Mouse (Mus musculus) liver, embryonic 14.5 days (tissue): ENCODE data around the gene Elob. TPM values are rescaled to one million over a fixed set of nuclear protein-coding genes. Genes with fewer than 3 reads are reported as not detected.

Experiments
- ATAC-seq: fragments of 200-750 bp; cut with Nextera tagmentation; 2 replicates; pipeline ENCODE4 v1.8.0; 2017; ENCODE audit warnings: moderate number of reproducible peaks, mild to moderate bottlenecking, moderate library complexity; ENCODE audit not compliant: insufficient read depth
- DNase-seq, 3 experiments: peaks; one replicate each; pipeline ENCODE4 v3.0.0-alpha.2; 2012 to 2013; ENCODE audit warnings: low read depth in 3 of 3, low spot score in 3 of 3
- H3K27ac ChIP-seq: fragments of 300-500 bp; sonication (generic); 2 replicates; pipeline ENCODE4 v1.5.1; 2014; ENCODE audit warnings: moderate library complexity, mild to moderate bottlenecking, control low read depth, inconsistent platforms
- H3K27me3 ChIP-seq: fragments of 300-500 bp; sonication (generic); 2 replicates; pipeline ENCODE4 v1.6.1; 2014; ENCODE audit warnings: mild to moderate bottlenecking, low read length, moderate library complexity; ENCODE audit not compliant: control insufficient read depth, insufficient read depth
- H3K36me3 ChIP-seq: fragments of 300-500 bp; sonication (generic); replicated peaks from 2 replicates; pipeline ENCODE4 v1.6.1; 2014; ENCODE audit warnings: low read depth; ENCODE audit not compliant: control insufficient read depth, insufficient read depth
- H3K4me1 ChIP-seq, 2 experiments: fragments of 200-500 bp in 1 of 2; fragments of 300-500 bp in 1 of 2; sonication (generic) in 1 of 2; replicated peaks; 2 replicates each; pipeline ENCODE4 v1.6.1; 2012 to 2014; ENCODE audit warnings: antibody characterized with exemption in 1 of 2, inconsistent platforms in 1 of 2, low read length in 1 of 2; ENCODE audit not compliant: control insufficient read depth in 2 of 2, insufficient read depth in 2 of 2
- H3K4me2 ChIP-seq: fragments of 300-500 bp; sonication (generic); 2 replicates; pipeline ENCODE4 v1.6.1; 2014; ENCODE audit warnings: low read depth, mild to moderate bottlenecking, control low read depth, moderate library complexity
- H3K4me3 ChIP-seq, 2 experiments: fragments of 200-500 bp in 1 of 2; fragments of 300-500 bp in 1 of 2; sonication (generic) in 1 of 2; 2 replicates each; pipeline ENCODE4 v1.5.1; 2012 to 2014; ENCODE audit warnings: low read depth in 2 of 2, low read length in 2 of 2, mild to moderate bottlenecking in 2 of 2, control low read depth in 1 of 2, inconsistent platforms in 1 of 2, moderate library complexity in 1 of 2; ENCODE audit not compliant: insufficient read depth in 1 of 2
- H3K9ac ChIP-seq: fragments of 300-500 bp; sonication (generic); replicated peaks from 2 replicates; pipeline ENCODE4 v1.6.1; 2014; ENCODE audit warnings: mild to moderate bottlenecking, control low read depth, moderate library complexity
- H3K9me3 ChIP-seq: fragments of 300-500 bp; sonication (generic); 2 replicates; pipeline ENCODE4 v1.6.1; 2016; ENCODE audit warnings: low read length, mixed read lengths; ENCODE audit not compliant: control insufficient read depth
- CTCF ChIP-seq: IDR thresholded peaks from 2 replicates; pipeline ENCODE4 v1.5.1; 2016; ENCODE audit warnings: antibody characterized with exemption, low read depth, control low read depth
- EP300 ChIP-seq: IDR thresholded peaks from 2 replicates; pipeline ENCODE4 v1.6.1; 2016; ENCODE audit warnings: antibody characterized with exemption, low read depth
- WGBS: fragments of 180-500 bp; shearing (Covaris S2); extraction: QIAGEN DNeasy Blood & Tissue Kit; methylation state at CpG from one replicate; pipeline ENCODE4 v1.1.7; 2014; ENCODE audit not compliant: insufficient replicate concordance; 5-methylcytosine and 5-hydroxymethylcytosine counted together
- polyA plus RNA-seq, 2 experiments: library from polyadenylated mRNA; depleted of rRNA in 1 of 2; stranded (reverse) in 1 of 2; unstranded in 1 of 2; fragments of >200 nt; fragmentation: Nextera tagmentation in 1 of 2; extraction: Ambion mirVana in 1 of 2; gene quantifications; 2 replicates each; pipeline versions ENCODE4 v1.2.1 to v1.2.3; 2012 to 2014

The Elob gene
- polyA plus RNA-seq, 2 experiments, result 284 to 544 TPM

DNA sequence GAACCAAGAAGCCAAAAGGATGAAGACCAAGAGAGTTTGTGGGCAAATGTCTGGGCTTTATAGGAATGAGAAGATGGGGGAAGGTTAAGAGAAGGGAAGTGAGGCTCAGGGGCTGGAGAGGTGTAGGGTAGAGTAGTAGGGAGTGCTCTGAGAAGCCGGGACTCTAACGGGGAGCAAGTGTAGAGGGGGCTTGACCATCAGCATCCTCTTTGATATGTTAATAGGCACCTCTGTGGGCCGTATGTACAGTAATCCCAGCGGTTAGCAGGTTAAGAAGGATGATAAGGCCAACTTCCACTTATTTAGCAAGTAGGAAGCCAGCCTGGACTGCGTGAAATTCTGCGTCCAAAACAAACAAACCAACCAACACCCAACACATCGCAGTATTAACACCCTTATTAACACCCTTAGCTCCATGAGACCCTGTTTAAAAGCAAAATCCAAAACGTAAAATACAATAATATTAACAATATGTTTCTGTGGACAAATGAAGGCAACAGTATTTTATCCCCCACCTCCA is 39.1 kb downstream of the Elob start:
- Histone ChIP-seq H3K4me3 (peak overlapping the region; percentile 56 to 61; a peak in 3 of 4 replicates), H3K4me2 (peak overlapping the region; percentile 74), H3K4me1 (peaks cover 12 to 21% of the 10 kb centered on the region in 2 experiments), H3K36me3 (no peaks in the 10 kb centered on the region), H3K9me3 (no peaks in the 10 kb centered on the region), H3K27me3 (no peaks in the 10 kb centered on the region), H3K27ac (no peak overlapping the region), H3K9ac (peak overlapping the region; percentile 76)
- peak; percentile 43; the same call in 1 of the 2 replicates for ATAC-seq
- DNase-seq, result no peak
- WGBS, result 12% methylated on average over 8 of the region's 8 CpGs
- TF ChIP-seq CTCF, result no peak

DNA sequence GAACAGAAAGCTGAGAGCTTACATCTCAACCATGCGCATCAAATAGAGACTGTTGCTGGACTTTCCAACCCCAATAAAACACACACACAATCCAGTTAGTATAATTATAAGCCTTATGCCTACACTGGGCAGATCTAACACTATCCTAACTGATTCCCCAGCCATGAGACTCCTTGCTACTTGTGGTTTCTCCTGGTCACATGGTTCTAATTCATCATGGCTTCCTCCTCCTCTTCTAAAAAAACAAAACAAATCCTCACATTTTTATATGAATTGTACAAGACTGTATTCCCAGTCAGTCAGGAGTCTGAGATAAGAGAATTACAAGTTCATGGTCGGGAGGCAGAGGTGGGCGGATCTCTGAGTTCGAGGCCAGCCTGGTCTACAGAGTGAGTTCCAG is 40.0 kb downstream of the Elob start:
- Histone ChIP-seq H3K9ac (no peak overlapping the region), H3K36me3 (no peaks in the 10 kb centered on the region), H3K4me2 (no peak overlapping the region), H3K4me1 (peaks cover 12 to 21% of the 10 kb centered on the region in 2 experiments), H3K27me3 (no peaks in the 10 kb centered on the region), H3K27ac (no peak overlapping the region), H3K4me3 (no peak overlapping the region), H3K9me3 (no peaks in the 10 kb centered on the region)
- DNase-seq (no peak), ATAC-seq (no peak)
- TF ChIP-seq EP300 (no peak), CTCF (no peak)
- 52% methylated on average over 4 of the region's 4 CpGs for WGBS

DNA sequence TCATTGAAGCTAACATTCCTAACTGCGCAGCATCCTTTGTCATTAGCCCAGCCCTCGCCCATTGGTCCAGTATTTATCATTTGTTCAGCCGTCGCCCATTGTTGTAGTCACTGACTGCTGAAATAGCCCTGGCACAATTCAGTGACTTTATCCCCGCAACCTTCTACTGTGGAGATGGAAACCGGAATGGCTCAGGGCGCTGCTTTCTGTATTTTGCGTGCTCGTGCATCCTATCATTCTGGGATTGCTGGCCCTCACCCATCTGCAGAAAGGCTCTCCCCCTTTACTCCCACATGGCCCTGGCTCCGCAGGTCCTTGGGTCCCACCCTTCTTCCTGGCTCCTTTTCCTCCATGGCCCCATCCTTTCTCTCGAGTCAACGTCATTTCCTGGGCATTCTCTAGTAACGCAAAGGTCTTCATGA is 42.4 kb downstream of the Elob start:
- Histone ChIP-seq H3K9me3 (no peaks in the 10 kb centered on the region), H3K27me3 (no peaks in the 10 kb centered on the region), H3K4me1 (peaks cover 12 to 21% of the 10 kb centered on the region in 2 experiments), H3K9ac (no peak overlapping the region), H3K4me3 (peak overlapping the region in 1 of 2 experiments; percentile 59; a peak in 2 of 4 replicates), H3K36me3 (no peaks in the 10 kb centered on the region), H3K4me2 (peak overlapping the region; percentile 90), H3K27ac (no peak overlapping the region)
- DNase-seq, result no peak
- ATAC-seq, result no peak
- TF ChIP-seq EP300 (no peak), CTCF (no peak; the same call in 1 of the 2 replicates)
- WGBS, result 38% methylated on average over 13 of the region's 13 CpGs

DNA sequence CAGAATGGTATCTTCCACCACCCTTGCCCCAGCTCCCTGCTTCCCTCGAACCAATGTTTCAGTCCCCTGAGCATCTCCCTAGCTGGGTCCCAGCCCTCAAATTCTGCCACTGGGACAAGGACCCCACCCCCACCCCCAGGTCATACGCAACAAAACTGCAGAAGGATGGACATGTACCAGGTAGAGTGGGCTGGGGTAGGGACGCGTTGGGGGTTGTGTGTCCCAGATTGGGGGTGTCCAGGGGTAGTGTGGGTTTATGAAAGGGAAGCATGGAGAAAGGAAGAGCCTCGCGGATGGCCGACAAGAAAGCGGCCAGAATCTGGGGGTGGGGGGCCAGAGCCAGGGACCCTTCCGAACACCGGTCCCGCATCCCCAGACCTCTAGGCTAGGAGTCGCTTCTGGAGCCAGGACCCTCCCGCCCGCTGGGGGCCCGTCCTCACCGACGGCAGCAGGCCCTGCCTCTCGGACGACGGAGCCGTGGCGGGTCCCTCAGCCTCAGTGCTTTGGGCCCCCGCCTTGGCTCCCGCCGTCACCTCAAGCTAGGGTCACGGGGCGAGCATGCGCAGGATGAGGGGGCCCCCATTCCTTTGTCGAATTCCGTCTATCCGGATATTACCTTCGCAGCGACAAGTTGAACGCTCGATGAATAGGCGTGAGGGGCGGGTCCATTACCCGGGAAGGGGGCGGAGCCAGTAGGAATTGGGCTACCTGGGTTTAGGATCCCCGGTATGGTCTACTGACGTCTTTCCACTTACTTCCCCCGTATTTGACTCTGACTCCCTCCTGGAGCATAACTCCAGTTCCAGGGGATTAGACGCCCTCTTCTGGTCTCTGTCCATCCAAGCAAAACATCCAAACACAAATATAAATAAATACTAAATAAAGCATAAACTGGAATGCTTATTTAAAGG is 43.1 kb downstream of the Elob start, which contains the start of gene Flywch2:
Flywch2 (minus strand) TSS at position 521 of the 911 bp plus-strand sequence.
- peak within 1 kb of the TSS; percentile 49 for H3K9ac ChIP-seq
- peaks cover 7 to 19% of the 10 kb centered on the region in 2 experiments for H3K4me1 ChIP-seq
- H3K27ac ChIP-seq, result no peak within 1 kb of the TSS
- WGBS, result 7% methylated on average over 42 of the region's 43 CpGs
- peak within 1 kb of the TSS; percentile 90 for H3K4me2 ChIP-seq
- H3K27me3 ChIP-seq, result no peaks in the 10 kb centered on the region
- no peaks in the 10 kb centered on the region for H3K36me3 ChIP-seq
- ATAC-seq (peak; percentile 61), DNase-seq (peak; percentile 51 to 60 (median 58))
- no peak for TF ChIP-seq EP300
- no peak; the same call in 1 of the 2 replicates for TF ChIP-seq CTCF
- peak within 1 kb of the TSS; percentile 54 to 59 for H3K4me3 ChIP-seq
- no peaks in the 10 kb centered on the region for H3K9me3 ChIP-seq

DNA sequence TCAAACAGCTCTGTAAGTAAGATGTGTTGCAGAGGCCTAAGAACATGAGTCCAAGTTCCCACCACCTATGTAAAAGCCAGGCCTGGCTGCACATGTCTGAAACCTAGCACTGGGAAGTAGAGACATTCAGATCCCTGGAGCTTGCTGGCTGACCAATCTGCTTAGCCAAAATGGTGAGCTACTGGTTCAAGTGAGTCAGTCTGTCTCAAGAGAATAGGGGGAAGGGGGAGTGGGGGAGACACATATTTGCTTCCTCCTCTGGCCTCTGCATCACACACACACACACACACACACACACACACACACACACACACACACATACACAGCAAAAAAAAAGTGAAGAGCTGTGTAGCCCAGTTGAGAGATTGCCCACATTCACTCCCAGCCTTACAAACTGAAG is 45.6 kb downstream of the Elob start:
- Histone ChIP-seq H3K27me3 (no peaks in the 10 kb centered on the region), H3K27ac (no peak overlapping the region), H3K9me3 (no peaks in the 10 kb centered on the region), H3K4me3 (no peak overlapping the region), H3K4me2 (no peak overlapping the region), H3K36me3 (no peaks in the 10 kb centered on the region), H3K9ac (no peak overlapping the region), H3K4me1 (peaks cover 0 to 8% of the 10 kb centered on the region in 2 experiments; a peak in 3 of 4 replicates)
- ATAC-seq, result no peak
- TF ChIP-seq EP300 (no peak), CTCF (no peak)
- no peak for DNase-seq
